Mouse (Mus musculus) kidney, adult 2 months (tissue): ENCODE measurements around the gene Slc15a4.

Source experiments
- CTCF ChIP-seq: fragments of 200-500 bp; conservative IDR thresholded peaks from 2 replicates; pipeline ENCODE4 v1.5.1; 2011; ENCODE audit warnings: low read depth, mild to moderate bottlenecking, control low read depth, low read length, moderate library complexity, mixed read lengths; ENCODE audit not compliant: insufficient read depth, insufficient read length
- POLR2A ChIP-seq: fragments of 200-500 bp; IDR thresholded peaks from one replicate; pipeline ENCODE4 v1.6.1; 2011; ENCODE audit warnings: low read depth, low read length, control low read depth

GRCm38 (mm10) chr5:127615459-127615858, 17.2 kb downstream of the Slc15a4 start:
- TF ChIP-seq CTCF (no peak), POLR2A (no peak)
